Mouse (Mus musculus): Measurements from ENCODE around the gene Setd3. TPM values are rescaled to one million over a fixed set of nuclear protein-coding genes. Genes with fewer than 3 reads are reported as not detected.
A peak's percentile ranks its signal among the peaks of the same experiment; 100 is the strongest.

Gene Setd3
- polyA plus RNA-seq, 1 experiment, result 37.9 TPM

DNA sequence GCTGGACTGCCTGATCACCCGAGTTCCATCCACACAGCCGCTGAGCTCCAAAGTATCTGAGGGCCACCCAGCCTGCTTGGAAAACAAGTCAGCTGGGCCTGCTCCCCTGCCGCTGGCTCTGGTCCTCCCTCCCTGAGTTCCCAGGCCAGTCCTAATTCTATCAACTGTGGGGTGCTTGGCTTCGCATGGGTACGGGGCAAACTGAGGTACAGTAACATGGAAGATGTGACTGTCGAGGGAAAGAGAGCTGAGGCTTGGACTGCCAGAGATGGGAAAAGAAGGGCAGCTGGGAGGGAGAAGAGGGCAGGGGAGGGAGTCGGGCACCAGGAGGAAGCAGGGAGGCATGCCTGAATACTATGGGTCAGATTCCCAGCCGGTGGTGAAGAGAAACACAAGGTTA lies 78.9 kb downstream of the Setd3 start:
- Histone ChIP-seq H3K4me3 (ENCODE audit: control insufficient read depth, low read depth, low read length) (no peak overlapping the region), H3K36me3 (ENCODE audit: control insufficient read depth, insufficient read depth, low read length) (no peaks in the 10 kb centered on the region), H3K27ac (ENCODE audit: control insufficient read depth, insufficient read depth, low read depth, low read length) (no peak overlapping the region), H3K27me3 (ENCODE audit: control insufficient read depth, insufficient read depth, low read length) (no peaks in the 10 kb centered on the region), H3K4me1 (ENCODE audit: control insufficient read depth, insufficient read depth, low read length) (no peaks in the 10 kb centered on the region)
- TF ChIP-seq POLR2A (IDR thresholded peaks at IDR 0.05; ENCODE audit: control insufficient read depth, low read depth, low read length) (no peak), CTCF (IDR thresholded peaks at IDR 0.05; ENCODE audit: control insufficient read depth, insufficient read depth, insufficient replicate concordance, low read depth, low read length) (no peak)

DNA sequence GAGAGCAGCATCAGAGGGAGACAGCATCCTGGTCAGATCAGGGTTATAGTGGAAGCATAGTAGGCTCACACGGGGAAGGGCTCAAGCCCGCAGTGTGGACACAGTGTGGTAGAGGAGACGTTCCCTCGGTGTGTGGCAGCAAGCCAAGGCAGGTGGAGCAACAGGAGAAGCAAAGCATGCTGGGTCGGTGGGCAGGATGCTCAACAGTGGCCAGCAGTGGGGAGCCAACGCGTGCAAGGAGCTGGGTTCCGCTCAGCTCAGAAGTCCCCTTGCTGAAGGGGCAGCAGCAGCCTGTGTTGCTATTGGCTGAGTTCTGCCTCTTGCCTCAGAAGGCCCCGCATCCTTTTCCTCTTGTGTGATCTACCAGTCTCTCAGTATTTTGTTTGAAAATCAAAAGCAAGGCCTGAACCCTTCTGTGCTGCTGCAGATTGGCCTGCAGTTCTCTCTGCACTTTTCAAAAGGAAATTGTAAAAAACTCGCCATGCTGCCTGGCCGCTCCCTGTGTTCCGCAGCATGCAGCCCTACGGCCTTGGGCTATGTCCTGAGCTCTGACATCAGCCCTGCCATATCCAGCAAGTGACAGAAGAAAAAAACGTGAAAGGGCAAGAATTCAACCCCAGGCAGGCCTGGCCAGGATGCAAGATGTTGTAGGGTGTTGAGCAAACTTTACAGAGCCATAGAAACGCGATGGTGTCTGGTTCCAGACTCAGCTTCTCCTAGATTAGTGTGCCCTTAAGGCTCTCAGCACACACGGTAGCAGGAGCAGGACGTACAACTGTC lies 80.7 kb downstream of the Setd3 start:
- no peak overlapping the region for H3K4me3 ChIP-seq (ENCODE audit: control insufficient read depth, low read depth, low read length)
- H3K4me1 ChIP-seq (ENCODE audit: control insufficient read depth, insufficient read depth, low read length), result no peaks in the 10 kb centered on the region
- H3K36me3 ChIP-seq (ENCODE audit: control insufficient read depth, insufficient read depth, low read length), result no peaks in the 10 kb centered on the region
- no peak for TF ChIP-seq CTCF (IDR thresholded peaks at IDR 0.05; ENCODE audit: control insufficient read depth, insufficient read depth, insufficient replicate concordance, low read depth, low read length)
- no peak for TF ChIP-seq POLR2A (IDR thresholded peaks at IDR 0.05; ENCODE audit: control insufficient read depth, low read depth, low read length)
- H3K27ac ChIP-seq (ENCODE audit: control insufficient read depth, insufficient read depth, low read depth, low read length), result no peak overlapping the region
- H3K27me3 ChIP-seq (ENCODE audit: control insufficient read depth, insufficient read depth, low read length), result no peaks in the 10 kb centered on the region

DNA sequence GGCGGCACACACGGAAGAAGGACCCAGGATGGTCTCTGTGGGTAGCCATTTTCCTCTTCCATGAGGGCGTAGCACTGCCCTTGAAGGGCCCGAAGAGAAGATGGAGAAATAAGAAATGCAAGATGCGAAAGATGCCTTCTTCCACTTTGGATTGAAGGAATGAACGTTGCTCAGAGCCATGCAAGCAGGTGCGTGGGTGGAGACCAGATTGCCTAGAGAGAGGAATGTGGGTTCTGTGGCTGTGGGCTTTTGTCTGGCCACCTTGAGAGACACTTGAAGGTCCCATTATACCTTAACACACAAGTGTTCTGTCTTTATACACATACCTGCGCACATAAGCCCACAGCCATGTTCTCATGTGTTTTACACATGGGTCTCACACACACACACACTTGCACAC lies 81.5 kb downstream of the Setd3 start:
- Histone ChIP-seq H3K27me3 (ENCODE audit: control insufficient read depth, insufficient read depth, low read length) (no peaks in the 10 kb centered on the region), H3K36me3 (ENCODE audit: control insufficient read depth, insufficient read depth, low read length) (no peaks in the 10 kb centered on the region), H3K4me3 (ENCODE audit: control insufficient read depth, low read depth, low read length) (no peak overlapping the region), H3K27ac (ENCODE audit: control insufficient read depth, insufficient read depth, low read depth, low read length) (no peak overlapping the region), H3K4me1 (ENCODE audit: control insufficient read depth, insufficient read depth, low read length) (no peaks in the 10 kb centered on the region)
- no peak for TF ChIP-seq POLR2A (IDR thresholded peaks at IDR 0.05; ENCODE audit: control insufficient read depth, low read depth, low read length)
- TF ChIP-seq CTCF (IDR thresholded peaks at IDR 0.05; ENCODE audit: control insufficient read depth, insufficient read depth, insufficient replicate concordance, low read depth, low read length), result no peak

DNA sequence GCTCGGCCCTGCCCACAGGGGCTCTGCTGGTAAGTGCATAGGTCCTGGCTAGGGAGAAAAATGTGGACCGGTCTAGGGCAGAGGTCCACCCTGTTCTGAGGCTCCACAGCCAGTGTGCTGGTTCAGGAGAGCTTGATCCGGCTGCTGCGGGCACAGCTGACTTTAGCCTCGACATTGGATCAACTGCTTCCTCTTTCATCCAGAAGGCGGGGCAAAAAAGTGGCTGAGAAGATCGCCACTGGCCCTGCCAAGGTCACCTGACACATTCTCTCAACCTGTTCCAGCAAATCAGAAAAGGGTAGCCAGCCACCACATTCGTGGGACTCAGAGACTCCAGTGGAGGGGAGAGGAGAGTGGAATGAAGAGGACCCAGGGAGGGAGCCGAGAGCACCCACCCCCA lies 90.9 kb downstream of the Setd3 start:
- H3K27ac ChIP-seq (ENCODE audit: control insufficient read depth, insufficient read depth, low read depth, low read length), result no peak overlapping the region
- TF ChIP-seq CTCF (IDR thresholded peaks at IDR 0.05; ENCODE audit: control insufficient read depth, insufficient read depth, insufficient replicate concordance, low read depth, low read length) (no peak), POLR2A (IDR thresholded peaks at IDR 0.05; ENCODE audit: control insufficient read depth, low read depth, low read length) (no peak)

DNA sequence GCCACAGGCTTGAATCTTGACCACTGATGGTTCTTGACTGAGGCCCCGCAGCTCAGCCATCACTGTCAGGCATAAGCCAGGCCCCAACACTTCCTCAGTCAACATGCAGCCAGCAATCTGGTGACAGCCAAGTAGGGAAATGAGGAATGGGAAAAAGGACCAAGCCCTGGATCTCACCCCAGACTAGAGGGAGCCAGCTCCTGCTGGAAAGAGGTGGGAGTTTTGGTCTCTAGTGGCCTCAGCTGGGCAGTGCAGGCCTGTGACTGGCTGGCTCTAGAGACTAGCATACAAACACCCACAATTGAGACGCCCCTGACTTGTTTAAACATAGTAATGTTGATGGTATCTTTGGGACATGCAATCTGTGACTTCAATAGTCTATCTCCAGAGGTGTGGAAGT lies 91.6 kb downstream of the Setd3 start:
- Histone ChIP-seq H3K36me3 (ENCODE audit: control insufficient read depth, insufficient read depth, low read length) (no peaks in the 10 kb centered on the region), H3K4me3 (ENCODE audit: control insufficient read depth, low read depth, low read length) (no peak overlapping the region), H3K27me3 (ENCODE audit: control insufficient read depth, insufficient read depth, low read length) (no peaks in the 10 kb centered on the region), H3K27ac (ENCODE audit: control insufficient read depth, insufficient read depth, low read depth, low read length) (no peak overlapping the region), H3K4me1 (ENCODE audit: control insufficient read depth, insufficient read depth, low read length) (no peaks in the 10 kb centered on the region)
- TF ChIP-seq POLR2A (IDR thresholded peaks at IDR 0.05; ENCODE audit: control insufficient read depth, low read depth, low read length) (no peak), CTCF (IDR thresholded peaks at IDR 0.05; ENCODE audit: control insufficient read depth, insufficient read depth, insufficient replicate concordance, low read depth, low read length) (no peak)

More for the DNA sequence above, 90.9 kb downstream of the Setd3 start:
- Histone ChIP-seq H3K4me1 (ENCODE audit: control insufficient read depth, insufficient read depth, low read length) (no peaks in the 10 kb centered on the region), H3K4me3 (ENCODE audit: control insufficient read depth, low read depth, low read length) (no peak overlapping the region), H3K27me3 (ENCODE audit: control insufficient read depth, insufficient read depth, low read length) (no peaks in the 10 kb centered on the region), H3K36me3 (ENCODE audit: control insufficient read depth, insufficient read depth, low read length) (no peaks in the 10 kb centered on the region)

DNA sequence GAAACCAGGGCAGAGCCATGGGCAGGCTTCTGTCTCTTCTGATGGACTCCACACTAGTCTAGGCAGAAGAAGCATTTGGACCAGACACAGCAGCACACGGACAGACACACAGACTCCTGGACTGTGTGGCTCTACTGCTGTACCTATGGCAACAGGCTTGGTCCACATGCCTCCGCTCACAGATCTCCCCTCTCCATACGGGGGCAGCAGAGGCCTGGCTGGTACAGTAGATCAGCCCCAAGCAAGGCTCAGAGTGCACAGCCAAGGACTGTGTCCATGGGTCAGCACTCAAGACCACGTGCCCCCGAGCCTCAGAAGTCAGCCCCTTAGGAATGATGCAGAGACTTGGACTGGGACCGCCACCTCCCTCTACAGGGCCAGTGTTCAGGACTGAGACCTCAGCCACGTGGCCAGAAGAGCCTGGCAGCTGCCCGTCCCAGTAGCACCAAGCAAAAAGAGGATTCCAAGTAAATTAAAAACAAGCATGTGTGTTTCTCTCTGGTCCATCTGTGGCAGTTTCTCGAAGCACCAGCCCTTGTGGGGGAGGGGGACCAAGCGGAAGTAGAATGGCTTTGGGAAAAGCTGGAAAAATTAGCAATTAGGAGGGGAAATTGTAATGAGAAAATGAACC lies 100.9 kb downstream of the Setd3 start:
- no peak overlapping the region for H3K27ac ChIP-seq (ENCODE audit: control insufficient read depth, insufficient read depth, low read depth, low read length)
- no peak overlapping the region for H3K4me3 ChIP-seq (ENCODE audit: control insufficient read depth, low read depth, low read length)
- no peaks in the 10 kb centered on the region for H3K27me3 ChIP-seq (ENCODE audit: control insufficient read depth, insufficient read depth, low read length)
- H3K4me1 ChIP-seq (ENCODE audit: control insufficient read depth, insufficient read depth, low read length), result no peaks in the 10 kb centered on the region
- no peaks in the 10 kb centered on the region for H3K36me3 ChIP-seq (ENCODE audit: control insufficient read depth, insufficient read depth, low read length)
- peak; percentile 16; the same call in 1 of the 2 replicates for TF ChIP-seq CTCF (IDR thresholded peaks at IDR 0.05; ENCODE audit: control insufficient read depth, insufficient read depth, insufficient replicate concordance, low read depth, low read length)
- TF ChIP-seq POLR2A (IDR thresholded peaks at IDR 0.05; ENCODE audit: control insufficient read depth, low read depth, low read length), result no peak

DNA sequence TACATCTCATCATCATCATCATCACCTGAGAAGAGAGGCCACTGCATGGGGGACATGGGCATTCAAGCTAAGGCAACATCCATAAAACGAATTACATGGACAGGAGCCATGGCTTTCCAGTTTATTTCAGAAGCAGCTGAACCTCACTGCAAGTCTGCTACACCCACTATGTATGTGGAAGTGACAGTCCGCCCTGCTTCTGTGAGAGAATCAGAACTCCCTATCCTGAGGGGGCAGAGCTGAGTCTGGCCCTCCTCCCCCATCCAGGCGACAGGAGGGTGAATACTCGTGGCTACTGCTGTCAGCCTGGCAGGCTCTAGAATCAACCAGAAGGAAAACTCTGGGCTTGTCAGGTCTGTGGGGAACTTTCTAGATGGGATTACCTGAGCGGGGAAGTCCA lies 106.2 kb downstream of the Setd3 start:
- Histone ChIP-seq H3K4me3 (ENCODE audit: control insufficient read depth, low read depth, low read length) (no peak overlapping the region), H3K27ac (ENCODE audit: control insufficient read depth, insufficient read depth, low read depth, low read length) (no peak overlapping the region), H3K27me3 (ENCODE audit: control insufficient read depth, insufficient read depth, low read length) (no peaks in the 10 kb centered on the region), H3K36me3 (ENCODE audit: control insufficient read depth, insufficient read depth, low read length) (no peaks in the 10 kb centered on the region), H3K4me1 (ENCODE audit: control insufficient read depth, insufficient read depth, low read length) (peaks cover 5% of the 10 kb centered on the region)
- TF ChIP-seq CTCF (IDR thresholded peaks at IDR 0.05; ENCODE audit: control insufficient read depth, insufficient read depth, insufficient replicate concordance, low read depth, low read length) (no peak), POLR2A (IDR thresholded peaks at IDR 0.05; ENCODE audit: control insufficient read depth, low read depth, low read length) (no peak)
